Mouse (Mus musculus) CH12.LX (cell line): ENCODE measurements around the gene Fkbp15. TPM values are rescaled to one million over a fixed set of nuclear protein-coding genes. Genes with fewer than 3 reads are reported as not detected.

Experiments used
- DNase-seq: peaks from one replicate; pipeline ENCODE4 v3.0.0-alpha.2; 2013; ENCODE audit errors: extremely low read depth
- H3K27ac ChIP-seq: 2 replicates; pipeline ENCODE4 v1.5.1; 2012; ENCODE audit warnings: low read depth, mild to moderate bottlenecking, control low read depth, moderate library complexity; ENCODE audit not compliant: insufficient read depth
- H3K27me3 ChIP-seq: replicated peaks from 2 replicates; pipeline ENCODE3; 2012; ENCODE audit warnings: inconsistent platforms
- H3K36me3 ChIP-seq, 2 experiments: replicated peaks in 1 of 2; 2 replicates each; pipeline versions ENCODE3 to v1.6.1; 2012; ENCODE audit warnings: inconsistent platforms in 1 of 2, low read length in 1 of 2, mild to moderate bottlenecking in 1 of 2, mixed read lengths in 1 of 2, moderate library complexity in 1 of 2; ENCODE audit not compliant: control insufficient read depth in 1 of 2, insufficient read depth in 1 of 2
- H3K4me1 ChIP-seq, 2 experiments: 2 replicates each; pipeline ENCODE4 v1.6.1; 2012; ENCODE audit warnings: inconsistent platforms in 1 of 2, moderate library complexity in 1 of 2; ENCODE audit not compliant: insufficient read depth in 2 of 2, control insufficient read depth in 1 of 2
- H3K4me2 ChIP-seq: 2 replicates; pipeline ENCODE4 v1.6.1; 2012; ENCODE audit warnings: low read depth, mild to moderate bottlenecking, control low read depth; ENCODE audit not compliant: poor library complexity, insufficient read depth, severe bottlenecking
- H3K4me3 ChIP-seq, 3 experiments: fragments of 150-350 bp in 1 of 3; sonication (generic) in 1 of 3; replicated peaks in 1 of 3; 2 replicates each; pipeline versions ENCODE3 to v1.5.1; 2011 to 2012; ENCODE audit warnings: low read depth in 2 of 3, low read length in 2 of 3, mild to moderate bottlenecking in 2 of 3, moderate library complexity in 2 of 3, control low read depth in 1 of 3, improper control_type of control experiment in 1 of 3, inconsistent platforms in 1 of 3, mixed read lengths in 1 of 3; ENCODE audit not compliant: poor library complexity in 1 of 3
- H3K79me2 ChIP-seq: replicated peaks from 2 replicates; pipeline ENCODE4 v1.6.1; 2012; ENCODE audit warnings: mild to moderate bottlenecking, moderate library complexity; ENCODE audit not compliant: control insufficient read depth, poor library complexity, insufficient read depth, severe bottlenecking; ENCODE audit errors: extremely low read depth
- H3K9ac ChIP-seq: 2 replicates; pipeline ENCODE4 v1.6.1; 2012; ENCODE audit warnings: low read depth, mild to moderate bottlenecking, control low read depth, moderate library complexity; ENCODE audit not compliant: insufficient read depth
- H3K9me3 ChIP-seq: replicated peaks from 2 replicates; pipeline ENCODE3; 2012; ENCODE audit warnings: low read length, inconsistent platforms, mixed read lengths
- CHD1 ChIP-seq: IDR thresholded peaks from 2 replicates; pipeline ENCODE4 v1.6.1; 2012; ENCODE audit warnings: low read depth, low read length, improper control_type of control experiment, inconsistent platforms
- CTCF ChIP-seq, 2 experiments: IDR thresholded peaks in 1 of 2; conservative IDR thresholded peaks in 1 of 2; 2 replicates each; pipeline ENCODE4 v1.5.1; 2011 to 2012; ENCODE audit warnings: low read depth in 2 of 2, low read length in 2 of 2, improper control_type of control experiment in 1 of 2, inconsistent platforms in 1 of 2, mild to moderate bottlenecking in 1 of 2, moderate library complexity in 1 of 2
- E2F4 ChIP-seq: IDR thresholded peaks from 2 replicates; pipeline ENCODE4 v1.6.1; 2011; ENCODE audit warnings: low read depth, low read length, improper control_type of control experiment; ENCODE audit not compliant: insufficient replicate concordance
- ELF1 ChIP-seq: IDR thresholded peaks from 2 replicates; pipeline ENCODE4 v1.6.1; 2014; ENCODE audit warnings: low read depth, mild to moderate bottlenecking, inconsistent platforms, low read length, improper control_type of control experiment
- EP300 ChIP-seq: IDR thresholded peaks from 2 replicates; pipeline ENCODE4 v1.6.1; 2011; ENCODE audit warnings: low read length, improper control_type of control experiment
- HCFC1 ChIP-seq: IDR thresholded peaks from 2 replicates; pipeline ENCODE4 v1.6.1; 2012; ENCODE audit warnings: low read depth, mild to moderate bottlenecking, inconsistent platforms, low read length, improper control_type of control experiment
- IRF4 ChIP-seq: IDR thresholded peaks from 2 replicates; pipeline ENCODE4 v1.6.1; 2014; ENCODE audit warnings: low read depth, mild to moderate bottlenecking, inconsistent platforms, low read length, improper control_type of control experiment
- JUN ChIP-seq: IDR thresholded peaks from 2 replicates; pipeline ENCODE4 v1.6.1; 2011; ENCODE audit warnings: low read depth, mild to moderate bottlenecking, low read length, improper control_type of control experiment, moderate library complexity; ENCODE audit not compliant: insufficient read depth
- JUND ChIP-seq: conservative IDR thresholded peaks from 2 replicates; pipeline ENCODE4 v1.6.1; 2011; ENCODE audit warnings: low read depth, low read length, improper control_type of control experiment
- KAT2A ChIP-seq: IDR thresholded peaks from 2 replicates; pipeline ENCODE4 v1.6.1; 2012; ENCODE audit warnings: low read length, improper control_type of control experiment, inconsistent platforms; ENCODE audit not compliant: insufficient replicate concordance
- MAX ChIP-seq: IDR thresholded peaks from 2 replicates; pipeline ENCODE4 v1.6.1; 2011; ENCODE audit warnings: low read length, improper control_type of control experiment
- MAZ ChIP-seq: IDR thresholded peaks from 2 replicates; pipeline ENCODE4 v1.6.1; 2012; ENCODE audit warnings: low read depth, mild to moderate bottlenecking, inconsistent platforms, low read length, improper control_type of control experiment, moderate library complexity
- NELFE ChIP-seq: IDR thresholded peaks from 2 replicates; pipeline ENCODE4 v1.6.1; 2011; ENCODE audit warnings: low read depth, low read length, improper control_type of control experiment
- NRF1 ChIP-seq: IDR thresholded peaks from 2 replicates; pipeline ENCODE4 v1.6.1; 2014; ENCODE audit warnings: low read depth, mild to moderate bottlenecking, inconsistent platforms, low read length, improper control_type of control experiment, moderate library complexity
- PAX5 ChIP-seq: IDR thresholded peaks from 2 replicates; pipeline ENCODE4 v1.6.1; 2012; ENCODE audit warnings: low read length, inconsistent platforms, mixed read lengths
- SMC3 ChIP-seq: IDR thresholded peaks from 2 replicates; pipeline ENCODE4 v1.6.1; 2011; ENCODE audit warnings: low read depth, low read length, improper control_type of control experiment
- TBP ChIP-seq: conservative IDR thresholded peaks from 2 replicates; pipeline ENCODE4 v1.6.1; 2011; ENCODE audit warnings: low read depth, low read length, improper control_type of control experiment
- TCF12 ChIP-seq: IDR thresholded peaks from 2 replicates; pipeline ENCODE4 v1.6.1; 2014; ENCODE audit warnings: low read depth, mild to moderate bottlenecking, inconsistent platforms, low read length, improper control_type of control experiment
- USF1 ChIP-seq: IDR thresholded peaks from 2 replicates; pipeline ENCODE4 v1.6.1; 2014; ENCODE audit warnings: low read depth, mild to moderate bottlenecking, inconsistent platforms, low read length, improper control_type of control experiment
- USF2 ChIP-seq: conservative IDR thresholded peaks from 2 replicates; pipeline ENCODE4 v1.6.1; 2011; ENCODE audit warnings: low read depth, low read length, improper control_type of control experiment
- dilution Hi-C: fragments of 300-500 bp; cut with MboI; formaldehyde crosslinking; loops from 2 replicates; pipeline ENCODE4 v1.14.3; 2020; ENCODE audit warnings: low sequenced_read_pairs; ENCODE audit not compliant: extremely low pct_unique_long_range_greater_than_20kb, extremely low pct_ligation_motif_present
- in situ Hi-C: fragments of 300-500 bp; cut with MboI; formaldehyde crosslinking; loops from 3 replicates; pipeline ENCODE4 v1.14.3; 2019; ENCODE audit warnings: low sequenced_read_pairs, low pct_ligation_motif_present, low pct_unique_long_range_greater_than_20kb, mixed read lengths
- polyA plus RNA-seq: library from polyadenylated mRNA; unstranded; fragments of >175 nt; gene quantifications from 2 replicates; pipeline ENCODE4 v1.2.1, GENCODE M21; 2012; ENCODE audit warnings: low read depth; ENCODE audit not compliant: insufficient read length
- total RNA-seq, 2 experiments: library from RNA; depleted of rRNA; stranded (reverse); fragments of 300-350 nt in 1 of 2; fragments of >200 nt in 1 of 2; gene quantifications; 2 replicates each; pipeline ENCODE4 v1.2.3; 2012 to 2014

The Fkbp15 gene
- total and polyA plus RNA-seq, 3 experiments: 24.0 to 35.1 (median 30.4) TPM

GRCm38 (mm10) chr4:62374342-62374741 is 14.0 kb upstream of the Fkbp15 start:
- in situ Hi-C loops: no loop called here
- no peak overlapping the region for H3K27ac ChIP-seq
- no peaks in the 10 kb centered on the region for H3K9me3 ChIP-seq

GRCm38 (mm10) chr4:62373668-62374067 is 13.3 kb upstream of the Fkbp15 start:
- TF ChIP-seq NELFE: no peak
- TF ChIP-seq CHD1: no peak
- no peak for TF ChIP-seq HCFC1
- no peak for TF ChIP-seq JUN
- no peak for TF ChIP-seq NRF1
- no peak for TF ChIP-seq IRF4
- TF ChIP-seq SMC3: no peak
- TF ChIP-seq EP300: no peak
- no peak for TF ChIP-seq TBP
- TF ChIP-seq KAT2A: no peak
- TF ChIP-seq MAZ: no peak
- TF ChIP-seq, all 38 proteins: peak for 0
- Histone ChIP-seq H3K27me3 (no peaks in the 10 kb centered on the region), H3K79me2 (peaks cover 5% of the 10 kb centered on the region), H3K36me3 (peaks cover 0 to 21% of the 10 kb centered on the region in 2 experiments), H3K4me3 (no peak overlapping the region), H3K4me1 (peaks cover 0 to 11% of the 10 kb centered on the region in 2 experiments; a peak in 2 of 4 replicates), H3K9me3 (no peaks in the 10 kb centered on the region), H3K27ac (no peak overlapping the region), H3K9ac (no peak overlapping the region), H3K4me2 (no peak overlapping the region)
- DNase-seq: no peak
- dilution Hi-C loops (no loop called here), in situ Hi-C loops (no loop called here)

More at GRCm38 (mm10) chr4:62374342-62374741, 14.0 kb upstream of the Fkbp15 start:
- peaks cover 0 to 11% of the 10 kb centered on the region in 2 experiments; a peak in 2 of 4 replicates for H3K4me1 ChIP-seq
- TF ChIP-seq IRF4: no peak
- TF ChIP-seq E2F4: no peak
- no peak for TF ChIP-seq USF1
- no peak for TF ChIP-seq CTCF (conservative IDR thresholded peaks at IDR 0.05 in 1 of 2, IDR thresholded peaks at IDR 0.05 in 1 of 2; ENCODE audit: low read depth in 2 of 2, low read length in 2 of 2)
- no peak for TF ChIP-seq CHD1
- TF ChIP-seq HCFC1: no peak
- TF ChIP-seq SMC3: no peak
- no peak for TF ChIP-seq MAX
- TF ChIP-seq NRF1: no peak
- TF ChIP-seq TCF12: no peak
- TF ChIP-seq USF2: no peak
- no peak for TF ChIP-seq JUN
- TF ChIP-seq PAX5: no peak
- TF ChIP-seq JUND: no peak
- no peak for TF ChIP-seq ELF1
- no peak for TF ChIP-seq MAZ
- peaks cover 0 to 22% of the 10 kb centered on the region in 2 experiments for H3K36me3 ChIP-seq
- H3K9ac ChIP-seq: no peak overlapping the region
- no peaks in the 10 kb centered on the region for H3K27me3 ChIP-seq
- no peak overlapping the region for H3K4me2 ChIP-seq
- DNase-seq: no peak
- no peak overlapping the region for H3K4me3 ChIP-seq
- dilution Hi-C loops: no loop called here
- H3K79me2 ChIP-seq: peaks cover 5% of the 10 kb centered on the region
